Mouse (Mus musculus) C2C12 (cell line): ENCODE results near the gene Dcpp1. TPM values are rescaled to one million over a fixed set of nuclear protein-coding genes. Genes with fewer than 3 reads are reported as not detected.

ENCODE experiments used
- H3K27me3 ChIP-seq: one replicate; pipeline ENCODE4 v1.6.1; 2011; ENCODE audit not compliant: control insufficient read depth, insufficient read depth, insufficient read length
- H3K36me3 ChIP-seq: one replicate; pipeline ENCODE4 v1.6.1; 2011; ENCODE audit not compliant: control insufficient read depth, insufficient read depth
- H3K4me3 ChIP-seq: one replicate; pipeline ENCODE4 v1.5.1; 2011; ENCODE audit warnings: mild to moderate bottlenecking, control low read depth; ENCODE audit not compliant: poor library complexity, insufficient read depth, severe bottlenecking
- H3K79me2 ChIP-seq: one replicate; pipeline ENCODE4 v1.6.1; 2011; ENCODE audit not compliant: control insufficient read depth, insufficient read depth
- H3K79me3 ChIP-seq: one replicate; pipeline ENCODE4 v1.6.1; 2011; ENCODE audit warnings: low read depth, control low read depth
- H3ac ChIP-seq: one replicate; pipeline ENCODE3; 2011; ENCODE audit warnings: low read depth; ENCODE audit not compliant: control insufficient read depth, insufficient read length
- CEBPB ChIP-seq: IDR thresholded peaks from one replicate; pipeline ENCODE4 v1.6.1; 2011; ENCODE audit warnings: low read depth, mild to moderate bottlenecking, control low read depth, moderate library complexity
- CTCF ChIP-seq: IDR thresholded peaks from one replicate; pipeline ENCODE4 v1.5.1; 2011; ENCODE audit not compliant: control insufficient read depth, insufficient read depth, insufficient read length
- FOSL1 ChIP-seq: IDR thresholded peaks from one replicate; pipeline ENCODE4 v1.8.0; 2011; ENCODE audit warnings: mild to moderate bottlenecking, low read length; ENCODE audit not compliant: poor library complexity, insufficient read depth, severe bottlenecking
- MAX ChIP-seq: IDR thresholded peaks from one replicate; pipeline ENCODE4 v1.6.1; 2011; ENCODE audit warnings: mild to moderate bottlenecking, control low read depth
- MYOD1 ChIP-seq: IDR thresholded peaks from one replicate; pipeline ENCODE4 v1.6.1; 2011; ENCODE audit warnings: low read depth; ENCODE audit not compliant: control insufficient read depth, insufficient read length
- MYOG ChIP-seq: IDR thresholded peaks from one replicate; pipeline ENCODE4 v1.6.1; 2011; ENCODE audit not compliant: control insufficient read depth, insufficient read length; ENCODE audit errors: extremely low read depth
- USF1 ChIP-seq: IDR thresholded peaks from one replicate; pipeline ENCODE4 v1.6.1; 2011; ENCODE audit warnings: low read depth, mild to moderate bottlenecking, control low read depth, moderate library complexity
- polyA plus RNA-seq: library from polyadenylated mRNA; unstranded; fragments of >200 nt; fragmentation: generic; extraction: Trizol; gene quantifications from one replicate; pipeline ENCODE4 v1.2.1, GENCODE M21; 2012; ENCODE audit warnings: missing spikeins

Dcpp1 gene
- polyA plus RNA-seq, 1 experiment: not detected

- TF ChIP-seq MAX (peak; percentile 29), USF1 (no peak), MYOG (no peak)
- Histone ChIP-seq H3K27me3 (peaks cover 1% of the 10 kb centered on the region), H3K79me2 (no peaks in the 10 kb centered on the region)
Measured at GRCm38 (mm10) chr17:23924531-23925007, 43.9 kb downstream of the Dcpp1 start.

GRCm38 (mm10) chr17:23925090-23925493 is 44.4 kb downstream of the Dcpp1 start:
- Histone ChIP-seq H3K4me3 (peak overlapping the region; percentile 37), H3K27me3 (peaks cover 4% of the 10 kb centered on the region), H3K79me3 (no peaks in the 10 kb centered on the region), H3K79me2 (no peaks in the 10 kb centered on the region), H3K36me3 (no peaks in the 10 kb centered on the region), H3ac (peak overlapping the region; percentile 74)
- TF ChIP-seq MYOD1: no peak
- no peak for TF ChIP-seq FOSL1
- no peak for TF ChIP-seq CTCF
- no peak for TF ChIP-seq CEBPB
- no peak for TF ChIP-seq USF1
- TF ChIP-seq MYOG: no peak
- no peak for TF ChIP-seq MAX

More at GRCm38 (mm10) chr17:23924531-23925007, 43.9 kb downstream of the Dcpp1 start:
- Histone ChIP-seq H3K36me3 (no peaks in the 10 kb centered on the region), H3K4me3 (peak overlapping the region; percentile 37), H3ac (peak overlapping the region; percentile 73), H3K79me3 (no peaks in the 10 kb centered on the region)

- Histone ChIP-seq H3K4me3 (no peak overlapping the region), H3ac (no peak overlapping the region), H3K79me2 (no peaks in the 10 kb centered on the region), H3K36me3 (no peaks in the 10 kb centered on the region), H3K79me3 (no peaks in the 10 kb centered on the region), H3K27me3 (peaks cover 4% of the 10 kb centered on the region)
- TF ChIP-seq CEBPB (no peak), MYOG (no peak), FOSL1 (no peak), MYOD1 (no peak), MAX (no peak), CTCF (no peak), USF1 (no peak)
Measured at GRCm38 (mm10) chr17:23931157-23931556, 50.5 kb downstream of the Dcpp1 start.

Other genes with a start within 250 kb of the Dcpp1 start
- 0.01 TPM for gene Mmp25, start 235.6 kb upstream of the Dcpp1 start, polyA plus RNA-seq
- gene Bicdl2, start 220.4 kb upstream of the Dcpp1 start, polyA plus RNA-seq: 0.28 TPM
- 253 TPM for gene Hcfc1r1, start 207.3 kb upstream of the Dcpp1 start, polyA plus RNA-seq
- gene Thoc6, start 207.0 kb upstream of the Dcpp1 start, polyA plus RNA-seq: 60.5 TPM
- gene Tnfrsf12a, start 203.4 kb upstream of the Dcpp1 start, polyA plus RNA-seq: 916 TPM
- not detected for gene Cldn6, start 201.6 kb upstream of the Dcpp1 start, polyA plus RNA-seq
- 0.54 TPM for gene Cldn9, start 196.8 kb upstream of the Dcpp1 start, polyA plus RNA-seq
- gene 1520401A03Rik, start 158.1 kb upstream of the Dcpp1 start, polyA plus RNA-seq: 0.01 TPM
- 14.8 TPM for gene Pkmyt1, start 154.5 kb upstream of the Dcpp1 start, polyA plus RNA-seq
- 12.5 TPM for gene Paqr4, start 140.0 kb upstream of the Dcpp1 start, polyA plus RNA-seq
- 0.05 TPM for gene Kremen2, start 135.0 kb upstream of the Dcpp1 start, polyA plus RNA-seq
- gene Flywch1, start 109.3 kb upstream of the Dcpp1 start, polyA plus RNA-seq: 92.5 TPM
- gene Flywch2, start 94.8 kb upstream of the Dcpp1 start, polyA plus RNA-seq: 0.27 TPM
- 63.8 TPM for gene Srrm2, start 90.3 kb upstream of the Dcpp1 start, polyA plus RNA-seq
- gene Elob, start 51.7 kb upstream of the Dcpp1 start, polyA plus RNA-seq: 852 TPM
- gene Prss33, start 44.8 kb upstream of the Dcpp1 start, polyA plus RNA-seq: not detected
- gene Prss32, start 37.0 kb upstream of the Dcpp1 start, polyA plus RNA-seq: 0.02 TPM
- gene Prss41, start 36.7 kb upstream of the Dcpp1 start, polyA plus RNA-seq: 0.02 TPM
- gene Prss21, start 12.8 kb upstream of the Dcpp1 start, polyA plus RNA-seq: not detected
- not detected for gene Dcpp2, start within 50 bp of the Dcpp1 start, polyA plus RNA-seq
- not detected for gene Dcpp3, start 36.6 kb downstream of the Dcpp1 start, polyA plus RNA-seq
- gene Sbp, start 60.8 kb downstream of the Dcpp1 start, polyA plus RNA-seq: not detected
- not detected for gene Sbpl, start 74.4 kb downstream of the Dcpp1 start, polyA plus RNA-seq
- gene Prss30, start 99.7 kb downstream of the Dcpp1 start, polyA plus RNA-seq: 0.04 TPM
- gene Prss22, start 117.2 kb downstream of the Dcpp1 start, polyA plus RNA-seq: 0.95 TPM
- gene Prss27, start 157.3 kb downstream of the Dcpp1 start, polyA plus RNA-seq: 0.16 TPM
- 41.5 TPM for gene Kctd5, start 192.6 kb downstream of the Dcpp1 start, polyA plus RNA-seq